Mouse (Mus musculus): ENCODE results near the gene L3mbtl1.

Gene L3mbtl1

DNA sequence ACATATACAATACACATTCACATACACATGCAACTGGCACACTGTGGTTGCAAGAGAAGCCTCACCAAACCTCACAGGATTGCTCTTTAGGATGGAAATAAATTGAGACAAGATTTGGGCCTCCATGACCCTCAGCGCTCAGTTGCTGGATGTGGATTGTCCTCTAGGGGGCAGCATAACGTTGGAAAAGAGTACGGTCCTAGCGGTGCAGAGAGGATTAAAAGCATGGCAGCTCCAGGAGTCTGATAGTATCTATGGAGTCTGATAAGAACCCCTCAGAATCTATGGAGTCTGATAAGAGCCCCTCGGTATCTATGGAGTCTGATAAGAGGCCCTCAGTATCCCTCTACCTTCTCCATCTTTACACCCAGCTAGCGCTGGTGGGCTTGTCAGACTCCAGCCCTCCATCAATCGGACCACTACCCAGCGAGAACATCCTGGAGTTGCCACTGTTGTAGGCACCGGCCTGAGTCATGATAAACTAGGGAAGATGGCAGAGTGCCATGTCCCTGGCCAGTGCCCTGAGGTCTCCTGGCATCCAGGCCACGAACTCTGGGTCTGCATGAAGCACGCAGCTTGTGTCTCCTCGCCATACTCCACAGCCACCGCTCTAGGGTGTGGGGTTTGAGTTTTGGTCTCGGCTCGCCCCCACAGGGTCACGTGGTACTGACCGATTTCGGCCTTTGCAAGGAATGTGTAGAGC, 55.4 kb downstream of the L3mbtl1 start:
- peak; percentile 75 for DNase-seq (ENCODE audit: low read depth)

DNA sequence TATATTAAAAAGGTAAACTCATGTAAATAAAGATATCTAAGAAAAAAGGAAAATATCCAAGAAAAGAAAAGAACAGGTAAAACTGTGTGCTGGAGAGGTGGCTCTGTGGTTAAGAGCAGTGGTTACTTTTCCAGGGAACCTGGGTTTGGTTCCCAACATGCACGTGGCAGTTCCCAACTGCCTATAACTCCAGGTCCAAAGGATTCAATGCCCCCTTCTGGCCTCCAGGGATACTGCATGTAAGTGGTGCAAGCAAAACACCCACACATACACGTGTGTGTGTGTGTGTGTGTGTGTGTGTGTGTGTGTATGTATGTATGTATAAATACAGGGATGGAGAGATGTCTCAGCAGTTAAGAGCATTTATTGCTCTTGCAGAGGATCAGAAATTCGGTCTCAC, 56.5 kb downstream of the L3mbtl1 start:
- peak; percentile 42 for DNase-seq (ENCODE audit: low read depth)

DNA sequence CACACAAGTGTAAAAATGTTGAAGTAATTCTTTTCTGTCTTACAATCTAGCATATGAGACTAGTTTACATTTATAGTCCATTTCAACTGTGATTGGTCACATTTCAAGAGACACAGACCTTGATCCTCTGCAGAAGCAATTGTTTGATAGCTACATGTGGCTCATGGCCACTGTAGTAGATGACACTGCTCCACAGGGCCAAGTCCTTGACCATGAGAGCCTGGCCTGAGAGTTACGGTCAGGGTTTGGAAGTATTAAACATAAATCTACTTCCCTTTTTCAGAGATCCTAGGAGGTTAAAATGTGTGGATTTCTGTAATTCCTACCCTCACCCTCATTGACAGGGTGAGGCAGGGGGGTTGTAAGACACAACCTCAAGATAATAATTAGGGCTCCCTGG, 57.8 kb downstream of the L3mbtl1 start:
- DNase-seq (ENCODE audit: low read depth): no peak

DNA sequence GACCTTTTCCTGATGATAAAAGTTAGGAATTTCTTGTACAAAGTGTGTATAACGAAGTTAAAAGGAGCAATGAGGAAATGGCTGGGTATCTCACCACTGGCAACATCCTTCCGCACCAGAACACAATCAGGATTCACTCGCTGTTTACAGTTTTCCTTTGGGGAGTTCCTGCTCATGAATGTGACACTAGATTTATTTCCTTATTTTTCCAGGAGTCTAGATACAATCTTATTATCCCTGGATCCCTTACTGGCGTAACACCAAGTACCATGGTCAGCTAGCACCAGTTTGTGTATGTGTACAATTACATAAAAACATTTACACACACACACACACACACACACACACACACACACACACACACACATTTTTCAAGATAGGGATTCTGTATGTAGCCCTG, 64.0 kb downstream of the L3mbtl1 start:
- DNase-seq (ENCODE audit: low read depth): no peak

DNA sequence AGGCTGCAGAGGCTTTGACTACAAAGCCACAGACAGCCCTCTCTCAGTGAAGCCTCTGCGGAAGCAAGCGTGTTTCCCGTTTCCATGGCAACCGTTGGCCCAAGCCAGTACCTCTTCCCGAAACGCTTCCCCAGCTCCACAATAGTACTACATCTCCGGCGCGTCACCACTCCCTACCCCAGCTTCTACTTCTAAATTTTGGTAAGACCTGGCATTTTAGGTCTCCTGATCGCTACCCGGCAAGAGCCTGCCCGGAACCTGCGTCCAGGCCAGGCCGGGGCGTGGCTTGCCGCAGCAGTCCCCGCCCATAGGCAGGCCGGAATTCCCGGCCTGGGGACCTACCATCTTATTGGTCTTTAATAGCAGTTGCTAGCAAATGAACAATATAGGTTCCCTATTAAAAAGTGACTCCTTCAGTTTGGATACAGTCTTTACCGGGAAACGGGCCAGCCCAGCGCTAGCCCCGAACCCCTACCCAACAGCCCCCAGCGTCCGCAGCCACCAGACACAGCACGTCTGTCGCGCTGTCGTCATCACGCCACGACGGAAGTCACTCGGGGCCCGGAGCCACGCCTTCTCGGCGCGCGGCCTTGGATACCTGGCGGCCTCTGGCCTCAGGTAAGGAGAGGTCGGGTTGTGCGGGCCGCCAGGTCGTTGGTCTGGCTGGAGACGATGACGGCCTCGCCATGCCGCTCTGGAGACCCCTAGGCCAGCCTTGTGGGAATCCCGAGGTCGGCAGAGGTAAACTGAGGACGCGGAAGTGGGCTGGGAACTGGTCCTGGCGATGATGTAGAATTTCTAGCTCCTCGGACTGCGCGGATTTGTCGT, 73.9 kb downstream of the L3mbtl1 start, which contains the start of gene Ift52:
Ift52 (plus strand) TSS at position 439 of the 828 bp plus-strand sequence.
- peak; percentile 93 for DNase-seq (ENCODE audit: low read depth)

Measured in naive thymus-derived CD4-positive, alpha-beta T cell, adult 2 months (primary cell).